Mouse (Mus musculus) adrenal gland, postnatal 4 days (tissue): ENCODE data around the gene Cramp1l. TPM values are rescaled to one million over a fixed set of nuclear protein-coding genes. Genes with fewer than 3 reads are reported as not detected.
"Not testable (repeated sequence)": the region's sequence is repeated elsewhere in the genome, so short reads cannot be mapped to it uniquely, and the experiment has no call there.

Source experiments
- DNase-seq, 2 experiments: peaks; one replicate each; pipeline ENCODE4 v3.0.0; 2021 to 2022; ENCODE audit warnings: low spot score in 2 of 2, mixed read lengths in 2 of 2
- total RNA-seq, 2 experiments: library from RNA; stranded (reverse); gene quantifications; 2 replicates each; pipeline ENCODE4 v1.2.3; 2021

The Cramp1l gene
- total RNA-seq, 2 experiments from 2014 or later: 26.3 to 31.8 TPM

DNA sequence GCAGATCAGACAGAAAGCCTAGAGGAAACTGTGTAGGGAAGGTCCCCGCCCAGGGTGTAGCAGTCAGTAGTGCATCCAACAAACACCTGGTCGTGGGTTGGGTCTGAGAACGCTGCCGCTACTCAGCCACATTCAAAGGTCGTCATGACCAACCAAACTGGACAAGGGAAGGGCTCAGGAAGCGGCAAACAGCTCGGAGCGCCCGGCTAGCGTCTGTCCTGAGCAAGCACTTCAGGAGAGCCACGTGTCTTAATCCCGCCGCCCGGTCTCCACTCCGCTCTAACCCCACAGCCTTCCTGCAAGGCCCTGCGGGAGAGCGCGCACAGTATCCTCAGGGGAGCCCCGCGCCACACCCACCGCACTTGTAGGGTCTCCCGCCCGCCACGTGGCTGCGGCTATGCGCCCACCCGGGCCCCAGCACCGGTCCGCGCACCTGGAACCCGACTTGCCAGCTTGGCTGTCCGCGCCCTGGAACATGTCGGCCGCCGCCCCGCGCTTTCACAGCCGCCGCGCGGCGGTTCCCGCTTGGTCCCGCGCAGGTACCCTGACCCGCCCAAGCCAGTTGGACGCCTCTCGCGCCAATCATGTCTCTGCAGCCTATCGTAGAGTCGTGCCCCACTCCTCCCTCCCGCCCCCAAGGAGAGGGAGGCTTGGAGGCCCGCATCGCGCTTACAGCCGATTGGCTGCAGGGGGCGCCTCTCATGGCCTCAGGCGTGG lies 55.3 kb downstream of the Cramp1l start, which contains the start of gene Jpt2:
Jpt2 (minus strand) TSS at position 555 of the 717 bp plus-strand sequence.
- peak; percentile 95 to 98 for DNase-seq

DNA sequence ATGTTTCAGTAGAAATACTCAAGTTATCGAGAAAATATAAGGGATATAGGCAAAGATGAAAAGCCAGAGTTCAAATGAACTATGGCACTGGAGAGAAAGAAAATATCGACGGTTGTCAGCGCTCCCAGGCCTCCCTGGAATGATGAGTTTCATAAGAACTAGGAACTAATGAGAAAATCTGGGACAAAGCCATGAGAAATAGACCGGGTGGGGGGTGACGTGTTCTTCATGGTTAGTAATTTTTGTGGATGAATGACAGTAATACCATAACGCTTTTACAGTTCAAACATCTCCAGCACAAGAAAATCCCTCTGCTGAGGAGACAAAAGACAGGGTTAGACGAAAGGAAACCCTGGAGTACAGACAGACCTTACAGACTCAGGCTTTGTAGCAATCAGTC lies 56.2 kb downstream of the Cramp1l start:
- no peak for DNase-seq

DNA sequence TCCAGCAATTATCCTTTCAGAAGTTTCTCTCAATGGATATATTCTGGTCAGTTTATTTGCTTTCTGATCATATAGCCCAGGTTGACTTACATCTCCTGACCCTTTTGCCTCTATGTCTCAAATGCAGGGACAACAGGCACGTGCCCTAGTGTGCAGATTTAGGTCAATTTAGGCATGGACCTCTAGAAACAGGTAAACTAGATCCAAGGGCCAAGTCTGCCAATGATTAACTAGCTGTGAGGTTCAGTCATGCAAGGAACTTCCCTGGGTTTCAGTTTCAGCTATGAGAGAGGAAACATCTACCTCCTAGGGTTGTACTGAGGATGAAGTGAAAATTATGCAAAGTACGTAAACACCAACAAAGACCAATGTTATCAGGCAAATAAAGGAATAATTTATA lies 62.3 kb downstream of the Cramp1l start:
- DNase-seq: no peak

- DNase-seq: no peak
Measured at GRCm38 (mm10) chr17:24950671-24951070, 64.9 kb downstream of the Cramp1l start.

DNA sequence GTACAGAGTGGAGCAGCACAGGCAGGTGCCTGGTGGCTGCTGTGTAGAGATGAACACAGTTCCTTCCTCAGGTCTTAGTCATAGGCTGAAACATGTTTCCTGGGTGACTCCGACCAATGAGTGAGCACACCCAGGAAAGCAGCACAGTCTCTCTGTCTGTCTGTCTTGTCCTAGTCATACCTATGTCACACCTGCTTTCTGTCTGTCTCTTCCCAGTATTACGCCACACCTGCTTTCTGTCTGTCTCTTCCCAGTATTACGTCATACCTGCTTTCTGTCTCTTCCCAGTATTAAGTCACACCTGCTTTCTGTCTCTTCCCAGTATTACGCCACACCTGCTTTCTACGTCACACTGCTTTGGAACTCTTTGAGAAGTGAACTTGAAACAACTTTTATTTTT lies 67.4 kb downstream of the Cramp1l start:
- no peak for DNase-seq

DNA sequence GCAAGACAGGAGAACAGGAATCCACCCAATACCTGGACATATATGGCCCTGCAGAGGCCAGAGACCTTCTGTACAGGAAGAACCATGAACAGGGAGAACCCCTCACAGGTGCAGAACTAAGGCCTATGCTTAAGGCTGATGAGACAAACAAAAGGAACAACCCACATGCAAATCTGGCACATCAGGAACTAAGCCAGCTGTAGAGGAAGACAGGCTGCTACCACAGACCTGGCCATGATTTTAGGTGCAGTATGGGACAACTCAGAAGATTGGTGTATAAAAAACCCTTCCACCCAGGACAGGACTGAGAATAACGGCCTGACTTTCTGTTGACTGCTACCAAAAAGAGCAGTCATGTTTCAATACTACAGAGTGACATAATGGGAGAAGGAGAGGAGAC lies 72.0 kb downstream of the Cramp1l start:
- not testable (repeated sequence) for DNase-seq

GRCm38 (mm10) chr17:24943036-24943435 lies 72.6 kb downstream of the Cramp1l start:
- no peak for DNase-seq

DNA sequence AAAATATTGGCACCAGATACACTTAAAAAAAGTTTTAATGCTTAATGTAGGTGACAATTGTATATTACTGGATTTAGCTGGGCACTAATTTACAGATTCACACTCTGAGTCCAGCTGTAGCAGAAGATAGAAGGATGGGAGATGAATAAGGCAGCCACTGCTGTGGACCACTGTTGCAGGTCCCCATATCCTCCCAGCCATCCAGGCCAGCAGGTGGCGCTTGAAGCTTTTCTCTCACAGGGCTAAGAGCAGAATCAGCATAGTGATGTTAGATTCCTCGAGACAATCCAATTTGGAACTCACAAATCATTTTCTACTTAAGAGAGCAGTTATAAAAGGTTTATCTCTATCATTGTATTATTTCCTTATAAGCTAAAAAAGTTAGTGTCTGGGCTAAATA lies 73.1 kb downstream of the Cramp1l start:
- not testable (repeated sequence) for DNase-seq

- no peak for DNase-seq
Measured at GRCm38 (mm10) chr17:24937266-24937665, 78.3 kb downstream of the Cramp1l start.

DNA sequence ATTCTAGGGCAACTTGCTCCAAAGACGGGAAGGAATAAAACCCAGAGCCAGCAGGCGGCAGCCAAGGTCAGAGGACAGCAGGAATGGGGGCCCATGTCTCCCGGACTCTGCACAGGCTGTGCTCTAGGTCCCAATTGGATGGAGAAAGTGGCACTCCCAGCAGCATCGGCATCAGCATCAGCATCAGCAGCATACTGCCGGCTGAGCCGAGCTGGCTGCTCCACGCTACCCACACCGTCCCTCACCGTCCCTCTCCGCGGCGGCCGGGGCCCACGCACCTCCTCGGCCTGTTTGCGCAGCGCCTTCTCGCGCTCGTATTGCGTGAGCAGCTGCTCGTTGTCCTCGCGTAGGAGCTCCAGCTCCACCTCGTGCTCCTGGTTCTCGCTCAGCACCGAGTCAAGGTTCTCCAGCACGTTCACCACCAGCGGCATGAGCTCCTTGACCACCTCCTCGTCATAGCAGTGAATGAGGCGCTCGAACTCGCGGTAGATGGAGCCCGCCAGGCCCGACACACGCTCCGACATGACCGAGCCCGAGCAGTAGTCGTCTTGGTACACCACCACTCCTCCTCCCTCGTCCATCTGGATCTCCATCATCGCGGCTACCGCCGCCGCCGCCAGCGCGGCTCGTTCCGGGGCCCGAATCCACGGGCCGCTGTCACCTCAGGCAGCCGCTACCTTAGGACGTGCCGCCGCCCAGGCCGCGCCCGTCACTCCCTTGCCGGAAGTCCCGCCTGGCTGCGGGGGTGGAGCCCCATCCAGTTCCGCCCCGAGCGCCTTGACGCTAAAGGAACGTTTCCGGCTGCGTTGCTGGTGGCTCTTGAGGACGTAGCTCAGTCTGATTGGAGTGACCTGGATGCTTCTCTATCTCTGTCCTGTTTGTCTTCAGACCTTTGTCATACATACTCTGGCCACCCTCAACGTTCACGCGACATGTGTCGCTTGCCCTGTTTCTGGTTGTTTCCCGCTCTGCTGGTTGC lies 79.0 kb downstream of the Cramp1l start, which contains the start of gene Mapk8ip3:
Mapk8ip3 (minus strand) TSS at position 719 of the 979 bp plus-strand sequence.
- peak; percentile 89 to 90 for DNase-seq

GRCm38 (mm10) chr17:24935666-24936065 lies 79.9 kb downstream of the Cramp1l start:
- DNase-seq: no peak

DNA sequence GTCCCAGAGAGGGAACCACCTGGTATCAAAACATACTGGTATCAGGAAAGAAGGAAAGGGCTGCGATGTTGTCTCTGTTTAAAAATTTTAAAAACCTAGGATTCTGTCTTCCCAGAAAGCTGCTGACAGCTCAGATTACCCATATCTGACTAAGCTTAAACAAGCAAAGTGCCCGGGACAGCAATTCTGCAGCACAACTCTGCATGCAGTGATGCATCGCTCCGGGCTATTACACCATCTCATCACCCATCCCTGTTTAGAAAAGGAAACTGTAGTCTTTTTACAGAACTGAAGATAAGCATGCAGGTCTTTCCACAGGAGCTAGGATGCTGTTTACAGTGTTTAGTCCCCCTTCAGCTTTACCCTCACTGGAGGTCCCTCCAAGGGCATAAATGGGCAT lies 80.7 kb downstream of the Cramp1l start:
- DNase-seq: no peak

GRCm38 (mm10) chr17:24933163-24933562 lies 82.4 kb downstream of the Cramp1l start:
- no peak for DNase-seq

DNA sequence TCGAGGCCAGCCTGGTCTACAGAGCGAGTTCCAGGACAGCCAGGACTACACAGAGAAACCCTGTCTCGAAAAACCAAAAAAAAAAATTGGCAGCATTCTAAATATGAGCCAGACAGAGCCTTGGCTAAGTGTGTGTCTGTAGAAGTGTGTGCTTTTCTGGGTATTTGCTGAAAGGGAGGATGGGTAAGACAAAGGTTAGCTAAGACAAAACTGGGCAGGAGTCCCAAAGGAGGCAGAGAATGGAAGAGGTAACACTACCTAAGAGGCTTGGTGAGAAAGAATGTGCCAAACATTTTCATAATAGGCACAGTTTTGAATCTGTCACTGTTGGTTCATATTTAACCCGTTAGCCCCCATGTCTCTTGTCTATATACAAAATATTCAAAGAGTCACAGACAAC lies 83.2 kb downstream of the Cramp1l start:
- DNase-seq: no peak

- DNase-seq: no peak
Measured at GRCm38 (mm10) chr17:24929506-24929905, 86.1 kb downstream of the Cramp1l start.

DNA sequence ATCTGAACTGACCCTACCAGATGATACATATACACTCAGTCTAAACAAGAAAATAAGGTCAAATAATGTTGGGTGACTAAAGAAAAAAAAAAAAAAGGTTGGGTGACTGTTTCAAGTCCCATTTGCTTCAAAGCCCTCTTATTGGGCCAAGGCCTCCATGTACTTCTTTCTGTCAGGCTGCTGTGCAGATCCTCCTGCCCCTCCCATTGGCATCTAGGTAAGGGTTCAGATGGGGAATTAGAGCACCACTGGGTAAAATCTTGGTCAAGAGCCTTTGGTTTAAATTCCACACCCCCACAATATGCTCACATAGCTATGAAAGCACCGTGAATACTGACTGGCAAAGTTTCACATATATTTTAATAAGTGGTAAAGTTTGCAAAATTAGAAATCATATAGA lies 92.3 kb downstream of the Cramp1l start:
- no peak for DNase-seq

GRCm38 (mm10) chr17:24913984-24914383 lies 101.6 kb downstream of the Cramp1l start:
- no peak for DNase-seq

Other genes with a start within 250 kb of the Cramp1l start
- gene Meiob, start 211.5 kb downstream of the Cramp1l start, total RNA-seq: 1 to 10 TPM in 1 of 2 experiments, under 1 TPM in 1; 0.64 to 1.3 TPM
- 10 to 100 TPM; 67.0 to 77.5 TPM for gene Hagh, start 175.6 kb downstream of the Cramp1l start, total RNA-seq
- 10 to 100 TPM; 28.9 to 30.5 TPM for gene Fahd1, start 165.4 kb downstream of the Cramp1l start, total RNA-seq
- gene Igfals, start 149.8 kb downstream of the Cramp1l start, total RNA-seq: 1 to 10 TPM; 2.0 to 7.4 TPM
- gene Nubp2, start 129.4 kb downstream of the Cramp1l start, total RNA-seq: 10 to 100 TPM; 51.9 to 55.3 TPM
- gene Spsb3, start 129.1 kb downstream of the Cramp1l start, total RNA-seq: 10 to 100 TPM; 35.5 to 37.8 TPM
- 10 to 100 TPM; 63.5 to 66.9 TPM for gene Eme2, start 120.7 kb downstream of the Cramp1l start, total RNA-seq
- 100 to 1,000 TPM; 135 to 137 TPM for gene Mrps34, start 120.7 kb downstream of the Cramp1l start, total RNA-seq
- 10 to 100 TPM; 73.7 to 76.7 TPM for gene Nme3, start 119.3 kb downstream of the Cramp1l start, total RNA-seq
- gene Mapk8ip3, start 78.8 kb downstream of the Cramp1l start, total RNA-seq: 100 to 1,000 TPM; 150 to 153 TPM
- 10 to 100 TPM; 58.7 to 65.9 TPM for gene Jpt2, start 55.1 kb downstream of the Cramp1l start, total RNA-seq
- 10 to 100 TPM; 25.7 to 34.2 TPM for gene Ift140, start 297 bp upstream of the Cramp1l start, total RNA-seq
- gene Tmem204, start 67.8 kb upstream of the Cramp1l start, total RNA-seq: 10 to 100 TPM; 25.5 to 26.4 TPM
- 10 to 100 TPM; 30.3 to 35.1 TPM for gene Telo2, start 100.2 kb upstream of the Cramp1l start, total RNA-seq
- under 1 TPM; 0.36 to 0.76 TPM for gene Ptx4, start 105.0 kb upstream of the Cramp1l start, total RNA-seq
- gene Clcn7, start 117.6 kb upstream of the Cramp1l start, total RNA-seq: 10 to 100 TPM; 34.6 to 38.6 TPM
- under 1 TPM; 0.20 to 0.25 TPM for gene Ccdc154, start 146.7 kb upstream of the Cramp1l start, total RNA-seq
- gene Gm38655, start 159.7 kb upstream of the Cramp1l start, total RNA-seq: under 1 TPM; 0.45 to 0.48 TPM
- 10 to 100 TPM; 17.7 to 18.3 TPM for gene BC003965, start 168.8 kb upstream of the Cramp1l start, total RNA-seq
- 10 to 100 TPM; 20.8 to 21.6 TPM for gene Unkl, start 172.6 kb upstream of the Cramp1l start, total RNA-seq
- gene Gnptg, start 224.3 kb upstream of the Cramp1l start, total RNA-seq: 10 to 100 TPM; 39.0 to 40.6 TPM
- 10 to 100 TPM; 35.6 to 36.5 TPM for gene Tsr3, start 224.4 kb upstream of the Cramp1l start, total RNA-seq
- 10 to 100 TPM; 24.4 to 30.7 TPM for gene Baiap3, start 240.6 kb upstream of the Cramp1l start, total RNA-seq